Mouse (Mus musculus) midbrain, embryonic 13.5 days (tissue): ENCODE measurements around the gene Wdr31. TPM values are rescaled to one million over a fixed set of nuclear protein-coding genes. Genes with fewer than 3 reads are reported as not detected.

Experiments
- ATAC-seq: fragments of 200-750 bp; cut with Nextera tagmentation; 2 replicates; pipeline ENCODE4 v1.8.0; 2017; ENCODE audit warnings: mild to moderate bottlenecking, moderate TSS enrichment, moderate library complexity
- H3K27ac ChIP-seq: fragments of 300-500 bp; sonication (generic); 2 replicates; pipeline ENCODE4 v1.5.1; 2015; ENCODE audit warnings: inconsistent platforms, mild to moderate bottlenecking, moderate library complexity
- H3K27me3 ChIP-seq: fragments of 300-500 bp; sonication (generic); 2 replicates; pipeline ENCODE4 v1.6.1; 2015; ENCODE audit warnings: mild to moderate bottlenecking, inconsistent platforms
- H3K36me3 ChIP-seq: fragments of 300-500 bp; sonication (generic); 2 replicates; pipeline ENCODE4 v1.6.1; 2015; ENCODE audit warnings: mild to moderate bottlenecking, inconsistent platforms
- H3K4me1 ChIP-seq: fragments of 300-500 bp; sonication (generic); replicated peaks from 2 replicates; pipeline ENCODE4 v1.6.1; 2015; ENCODE audit warnings: inconsistent platforms
- H3K4me2 ChIP-seq: fragments of 300-500 bp; sonication (generic); replicated peaks from 2 replicates; pipeline ENCODE4 v1.6.1; 2015; ENCODE audit warnings: moderate library complexity, mild to moderate bottlenecking, inconsistent platforms
- H3K4me3 ChIP-seq: fragments of 300-500 bp; sonication (generic); replicated peaks from 2 replicates; pipeline ENCODE4 v1.5.1; 2015; ENCODE audit warnings: mild to moderate bottlenecking, inconsistent platforms
- H3K9ac ChIP-seq: fragments of 300-500 bp; sonication (generic); replicated peaks from 2 replicates; pipeline ENCODE4 v1.6.1; 2015; ENCODE audit warnings: mild to moderate bottlenecking, inconsistent platforms
- H3K9me3 ChIP-seq: fragments of 300-500 bp; sonication (generic); 2 replicates; pipeline ENCODE4 v1.6.1; 2016; ENCODE audit warnings: mild to moderate bottlenecking, inconsistent platforms
- WGBS: fragments of 180-500 bp; shearing (Covaris S2); methylation state at CpG from one replicate; pipeline ENCODE4 v1.1.7; 2015; 5-methylcytosine and 5-hydroxymethylcytosine counted together
- polyA plus RNA-seq: library from polyadenylated mRNA; unstranded; fragments of >200 nt; fragmentation: Nextera tagmentation; extraction: Ambion mirVana; gene quantifications from 2 replicates; pipeline ENCODE4 v1.2.1, GENCODE M21; 2015

The Wdr31 gene
- polyA plus RNA-seq, 1 experiment from 2014 or later, result 10.8 TPM

DNA sequence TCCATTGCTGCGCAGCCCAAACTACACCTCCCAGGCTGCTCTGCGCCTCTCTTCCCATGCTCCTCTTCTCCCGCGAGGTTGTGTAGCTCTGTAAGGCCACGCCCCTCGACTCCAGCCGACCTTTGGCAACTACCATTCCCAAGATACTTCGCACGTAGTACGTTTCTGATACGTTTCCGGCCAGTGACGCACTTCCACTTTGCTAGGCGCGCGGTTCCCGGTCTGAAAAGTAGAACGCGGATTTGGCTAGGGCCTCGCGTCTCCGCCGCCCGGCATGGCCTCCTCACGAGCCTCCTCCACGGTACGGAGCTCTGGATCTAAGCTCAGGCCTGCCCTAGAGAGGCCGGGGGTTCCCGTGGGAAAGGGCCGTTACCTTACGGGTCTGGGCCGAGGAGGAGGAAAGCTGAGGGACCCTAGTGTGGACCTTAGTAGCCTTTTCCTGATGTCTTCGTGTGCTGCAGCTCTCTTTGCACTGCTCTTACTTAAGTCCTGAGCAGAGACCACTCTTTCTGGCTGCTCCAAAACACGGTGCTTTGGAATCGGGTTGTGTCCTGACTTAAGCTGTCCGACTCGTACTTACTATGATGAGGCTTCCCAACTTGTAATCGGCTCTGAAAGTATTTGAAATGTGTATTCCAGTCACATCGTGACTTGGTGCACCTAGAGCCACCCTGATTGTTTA lies 62.0 kb downstream of the Wdr31 start, which contains the start of the genes Cdc26 and Prpf4:
Gene Cdc26 (minus strand): TSS at position 42 of the 682 bp plus-strand sequence.
Gene Prpf4 (plus strand): TSS at position 197 of the 682 bp plus-strand sequence.
- peak; percentile 99 for ATAC-seq

GRCm38 (mm10) chr4:62407730-62408582 lies 62.7 kb downstream of the Wdr31 start:
- no peaks in the 10 kb centered on the region for H3K9me3 ChIP-seq
- peaks cover 46% of the 10 kb centered on the region for H3K4me1 ChIP-seq
- under 1% methylated on average over 35 of the region's 35 CpGs for WGBS
- H3K4me3 ChIP-seq, result peak overlapping the region; percentile 73
- peak; percentile 74 for ATAC-seq
- H3K9ac ChIP-seq, result peak overlapping the region; percentile 87
- no peaks in the 10 kb centered on the region for H3K27me3 ChIP-seq
- H3K4me2 ChIP-seq, result peak overlapping the region; percentile 45
- H3K27ac ChIP-seq, result peak overlapping the region; percentile 76
- peaks cover 28% of the 10 kb centered on the region for H3K36me3 ChIP-seq

More for the DNA sequence above, 62.0 kb downstream of the Wdr31 start, which contains the start of the genes Cdc26 and Prpf4:
- H3K27ac ChIP-seq, result peak within 1 kb of the TSS; percentile 76
- H3K36me3 ChIP-seq, result peaks cover 31% of the 10 kb centered on the region
- WGBS, result under 1% methylated on average over 39 of the region's 39 CpGs
- peak within 1 kb of the TSS; percentile 87 for H3K9ac ChIP-seq
- no peaks in the 10 kb centered on the region for H3K9me3 ChIP-seq
- peak within 1 kb of the TSS; percentile 73 for H3K4me3 ChIP-seq
- H3K4me1 ChIP-seq, result peaks cover 46% of the 10 kb centered on the region
- no peaks in the 10 kb centered on the region for H3K27me3 ChIP-seq
- peak within 1 kb of the TSS; percentile 79 for H3K4me2 ChIP-seq

DNA sequence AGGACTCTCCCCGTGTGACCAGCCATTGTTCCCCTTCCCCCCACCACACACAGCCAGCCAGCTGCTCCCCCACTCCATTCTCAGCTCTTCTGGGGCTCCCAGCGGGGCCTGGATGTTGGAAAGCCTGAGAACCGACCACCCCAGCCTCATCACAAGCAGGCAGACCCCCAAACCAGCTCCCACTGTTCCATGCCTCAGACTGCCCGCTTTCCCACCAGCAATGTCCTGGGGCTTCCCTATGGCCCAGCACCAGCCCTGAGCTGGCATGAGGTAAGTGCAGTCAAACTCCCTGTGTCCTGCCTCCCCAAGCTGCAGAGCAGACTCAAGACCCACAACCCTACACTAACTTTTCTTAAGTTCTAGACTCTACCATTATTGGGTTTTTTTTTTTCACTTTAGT lies 64.6 kb downstream of the Wdr31 start:
- 80% methylated on average over 4 of the region's 4 CpGs for WGBS
- Histone ChIP-seq H3K9me3 (no peaks in the 10 kb centered on the region), H3K27me3 (no peaks in the 10 kb centered on the region), H3K36me3 (peaks cover 28% of the 10 kb centered on the region), H3K4me2 (peak overlapping the region; percentile 19; the same call in 1 of the 2 replicates), H3K9ac (no peak overlapping the region), H3K4me3 (no peak overlapping the region), H3K27ac (no peak overlapping the region), H3K4me1 (peaks cover 46% of the 10 kb centered on the region)
- no peak for ATAC-seq

DNA sequence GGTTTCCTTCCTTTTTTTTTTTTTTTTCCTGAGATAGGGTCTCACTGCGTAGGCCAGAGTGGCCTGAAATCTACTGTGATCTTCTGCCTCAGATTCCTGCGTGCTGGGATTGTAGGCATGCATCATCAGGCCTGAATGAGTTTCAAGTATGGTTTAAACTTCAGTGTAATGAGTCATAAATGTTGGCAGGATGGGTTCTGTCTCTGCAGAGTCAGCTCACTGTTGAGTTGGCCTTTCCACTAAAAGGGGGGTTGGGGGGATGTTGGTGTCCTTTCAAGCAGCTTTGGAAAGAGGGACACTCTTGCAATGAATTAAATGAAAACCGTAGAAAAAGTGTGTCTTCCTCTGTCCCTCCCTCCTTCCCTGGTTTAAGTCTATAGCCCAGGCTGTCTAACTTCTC lies 71.7 kb downstream of the Wdr31 start:
- Histone ChIP-seq H3K27me3 (no peaks in the 10 kb centered on the region), H3K4me3 (no peak overlapping the region), H3K27ac (no peak overlapping the region), H3K9ac (no peak overlapping the region), H3K36me3 (peaks cover 79% of the 10 kb centered on the region), H3K9me3 (no peaks in the 10 kb centered on the region), H3K4me1 (no peaks in the 10 kb centered on the region), H3K4me2 (no peak overlapping the region)
- no peak for ATAC-seq
- 92% methylated on average over 3 of the region's 3 CpGs for WGBS

Other genes starting within 250 kb of the Wdr31 start
- 28.1 and 34.6 TPM in 2 replicates for gene Zfp37, start 239.8 kb downstream of the Wdr31 start, polyA plus RNA-seq
- 11.4 and 12.5 TPM in 2 replicates for gene Slc31a2, start 208.3 kb downstream of the Wdr31 start, polyA plus RNA-seq
- gene Fkbp15, start 110.3 kb downstream of the Wdr31 start, polyA plus RNA-seq, result 23.6 and 24.0 TPM in 2 replicates
- 37.9 and 38.2 TPM in 2 replicates for gene Slc31a1, start 110.2 kb downstream of the Wdr31 start, polyA plus RNA-seq
- gene Cdc26, start 62.3 kb downstream of the Wdr31 start, polyA plus RNA-seq, result 116 and 120 TPM in 2 replicates
- 18.4 and 19.1 TPM in 2 replicates for gene Prpf4, start 62.1 kb downstream of the Wdr31 start, polyA plus RNA-seq
- gene Rnf183, start 35.6 kb downstream of the Wdr31 start, polyA plus RNA-seq, result 0.11 and 0.23 TPM in 2 replicates
- gene Bspry, start 9.2 kb upstream of the Wdr31 start, polyA plus RNA-seq, result 0.44 and 0.86 TPM in 2 replicates
- gene Hdhd3, start 32.6 kb upstream of the Wdr31 start, polyA plus RNA-seq, result 13.2 and 14.3 TPM in 2 replicates
- gene Alad, start 49.0 kb upstream of the Wdr31 start, polyA plus RNA-seq, result 59.8 and 65.4 TPM in 2 replicates
- 81.3 and 87.2 TPM in 2 replicates for gene Pole3, start 54.2 kb upstream of the Wdr31 start, polyA plus RNA-seq
- gene 4933430I17Rik, start 54.5 kb upstream of the Wdr31 start, polyA plus RNA-seq, result 1.1 and 1.5 TPM in 2 replicates
- 65.9 and 70.0 TPM in 2 replicates for gene Rgs3, start 89.0 kb upstream of the Wdr31 start, polyA plus RNA-seq